Mouse (Mus musculus): ENCODE data around the gene Cobl. TPM values are rescaled to one million over a fixed set of nuclear protein-coding genes. Genes with fewer than 3 reads are reported as not detected.

Cobl gene
- total RNA-seq, 1 experiment: 36.5 TPM

DNA sequence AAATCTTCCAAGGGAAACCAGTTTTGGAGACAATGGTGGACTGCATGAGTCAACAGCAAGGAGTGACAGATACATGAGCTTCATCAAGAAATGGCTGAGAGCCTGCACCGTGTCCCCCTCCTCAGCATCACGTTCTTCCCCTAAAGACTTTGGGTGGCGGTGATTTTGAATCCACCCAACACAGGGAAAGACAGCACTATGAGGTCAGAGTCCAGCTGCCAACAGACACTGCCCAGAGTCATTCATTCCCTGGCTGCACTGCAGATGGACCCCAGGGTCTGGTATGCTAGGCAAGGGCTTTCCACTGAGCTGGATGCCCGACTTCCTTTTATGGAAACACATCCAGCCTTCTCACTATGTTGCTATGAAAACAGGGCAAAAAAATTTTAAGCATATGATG, 106.2 kb downstream of the Cobl start:
- DNase-seq (ENCODE audit: low read depth, low spot score): no peak
- Histone ChIP-seq H3K9me3 (ENCODE audit: control insufficient read depth, insufficient read depth, low read depth, low read length) (no peaks in the 10 kb centered on the region), H3K9ac (ENCODE audit: insufficient read depth, low read depth, low read length, poor library complexity, severe bottlenecking) (no peak overlapping the region), H3K4me3 (ENCODE audit: insufficient read depth in 1 of 2, low read depth in 1 of 2, low read length in 2 of 2, poor library complexity in 1 of 2, severe bottlenecking in 1 of 2) (no peak overlapping the region), H3K27ac (ENCODE audit: insufficient read depth, low read depth, low read length, poor library complexity, severe bottlenecking) (no peak overlapping the region), H3K4me1 (ENCODE audit: control insufficient read depth in 2 of 2, insufficient read depth in 2 of 2, low read length in 2 of 2, poor library complexity in 1 of 2) (no peaks in the 10 kb centered on the region), H3K36me3 (ENCODE audit: control insufficient read depth, insufficient read depth, low read length, poor library complexity, severe bottlenecking) (peaks cover 4% of the 10 kb centered on the region; the same call in 1 of the 2 replicates)
- TF ChIP-seq CHD2 (IDR thresholded peaks at IDR 0.05; ENCODE audit: low read depth, low read length): no peak
- no peak for TF ChIP-seq ZNF384 (IDR thresholded peaks at IDR 0.05; ENCODE audit: low read depth, low read length)
- TF ChIP-seq MAFK (IDR thresholded peaks at IDR 0.05; ENCODE audit: insufficient read depth, low read depth, low read length): no peak
- no peak for TF ChIP-seq ZC3H11A (IDR thresholded peaks at IDR 0.05; ENCODE audit: borderline replicate concordance, low read depth, low read length)
- no peak for TF ChIP-seq HCFC1 (IDR thresholded peaks at IDR 0.05; ENCODE audit: borderline replicate concordance, insufficient read depth, low read length)
- in situ Hi-C loops (cut with MboI; ENCODE audit: low sequenced_read_pairs in 2 of 2, unreplicated experiment in 2 of 2): no loop called here

DNA sequence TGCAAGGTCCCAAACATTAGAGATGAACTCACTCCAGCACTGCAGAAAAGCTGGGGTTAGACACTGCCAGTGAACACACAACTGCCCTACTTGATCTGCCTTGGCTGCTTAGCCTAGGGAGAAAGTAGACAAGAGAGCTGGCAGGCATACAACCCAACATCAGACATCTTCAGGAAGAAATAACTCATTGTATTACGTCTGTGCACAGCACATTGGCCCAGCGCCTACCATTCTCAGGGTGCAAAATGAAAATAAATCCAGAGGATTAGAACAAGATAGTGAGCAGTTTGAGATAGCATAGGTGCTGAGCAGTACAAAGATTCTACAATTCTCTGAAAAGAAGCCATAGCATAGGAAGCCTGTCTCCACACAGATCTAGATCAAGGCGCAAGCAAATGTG, 109.1 kb downstream of the Cobl start:
- no peak for DNase-seq (ENCODE audit: low read depth, low spot score)
- Histone ChIP-seq H3K36me3 (ENCODE audit: control insufficient read depth, insufficient read depth, low read length, poor library complexity, severe bottlenecking) (peaks cover 4% of the 10 kb centered on the region; the same call in 1 of the 2 replicates), H3K27ac (ENCODE audit: insufficient read depth, low read depth, low read length, poor library complexity, severe bottlenecking) (no peak overlapping the region), H3K4me1 (ENCODE audit: control insufficient read depth in 2 of 2, insufficient read depth in 2 of 2, low read length in 2 of 2, poor library complexity in 1 of 2) (no peaks in the 10 kb centered on the region), H3K4me3 (ENCODE audit: insufficient read depth in 1 of 2, low read depth in 1 of 2, low read length in 2 of 2, poor library complexity in 1 of 2, severe bottlenecking in 1 of 2) (no peak overlapping the region), H3K9me3 (ENCODE audit: control insufficient read depth, insufficient read depth, low read depth, low read length) (no peaks in the 10 kb centered on the region), H3K9ac (ENCODE audit: insufficient read depth, low read depth, low read length, poor library complexity, severe bottlenecking) (no peak overlapping the region)
- TF ChIP-seq ZC3H11A (IDR thresholded peaks at IDR 0.05; ENCODE audit: borderline replicate concordance, low read depth, low read length) (no peak), HCFC1 (IDR thresholded peaks at IDR 0.05; ENCODE audit: borderline replicate concordance, insufficient read depth, low read length) (no peak), ZNF384 (IDR thresholded peaks at IDR 0.05; ENCODE audit: low read depth, low read length) (no peak), CHD2 (IDR thresholded peaks at IDR 0.05; ENCODE audit: low read depth, low read length) (no peak), MAFK (IDR thresholded peaks at IDR 0.05; ENCODE audit: insufficient read depth, low read depth, low read length) (no peak)
- in situ Hi-C loops (cut with MboI; ENCODE audit: low sequenced_read_pairs in 2 of 2, unreplicated experiment in 2 of 2): no loop called here

GRCm38 (mm10) chr11:12350986-12351546, 113.7 kb downstream of the Cobl start:
- no peaks in the 10 kb centered on the region for H3K4me1 ChIP-seq (ENCODE audit: control insufficient read depth in 2 of 2, insufficient read depth in 2 of 2, low read length in 2 of 2, poor library complexity in 1 of 2)
- H3K9ac ChIP-seq (ENCODE audit: insufficient read depth, low read depth, low read length, poor library complexity, severe bottlenecking): no peak overlapping the region
- no peaks in the 10 kb centered on the region for H3K36me3 ChIP-seq (ENCODE audit: control insufficient read depth, insufficient read depth, low read length, poor library complexity, severe bottlenecking)
- H3K9me3 ChIP-seq (ENCODE audit: control insufficient read depth, insufficient read depth, low read depth, low read length): no peaks in the 10 kb centered on the region
- no peak for DNase-seq (ENCODE audit: low read depth, low spot score)
- H3K4me3 ChIP-seq (ENCODE audit: insufficient read depth in 1 of 2, low read depth in 1 of 2, low read length in 2 of 2, poor library complexity in 1 of 2, severe bottlenecking in 1 of 2): no peak overlapping the region
- no peak overlapping the region for H3K27ac ChIP-seq (ENCODE audit: insufficient read depth, low read depth, low read length, poor library complexity, severe bottlenecking)
- TF ChIP-seq ZNF384 (IDR thresholded peaks at IDR 0.05; ENCODE audit: low read depth, low read length): no peak
- TF ChIP-seq HCFC1 (IDR thresholded peaks at IDR 0.05; ENCODE audit: borderline replicate concordance, insufficient read depth, low read length): no peak
- TF ChIP-seq CHD2 (IDR thresholded peaks at IDR 0.05; ENCODE audit: low read depth, low read length): no peak
- in situ Hi-C loops (cut with MboI; ENCODE audit: low sequenced_read_pairs in 2 of 2, unreplicated experiment in 2 of 2): no loop called here

DNA sequence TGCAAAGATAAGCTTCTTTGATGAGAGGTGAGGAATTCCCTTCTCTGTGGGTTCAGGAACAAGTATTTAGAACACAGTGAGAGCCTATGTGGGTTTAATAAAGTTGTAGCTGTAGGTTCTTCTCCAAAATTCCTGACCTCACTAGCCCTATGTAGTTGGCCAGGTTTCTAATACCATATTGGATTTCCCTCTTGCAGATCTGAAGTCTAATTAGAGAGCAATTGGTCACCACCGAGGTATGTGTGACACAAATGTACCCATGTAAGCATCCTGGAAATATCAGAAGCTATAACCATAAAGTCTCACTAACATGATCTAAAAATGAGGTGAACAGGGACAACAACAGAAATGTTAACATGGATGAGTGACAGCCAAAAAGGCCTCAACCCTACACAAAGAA, 114.7 kb downstream of the Cobl start:
- TF ChIP-seq MAFK (IDR thresholded peaks at IDR 0.05; ENCODE audit: insufficient read depth, low read depth, low read length) (no peak), ZC3H11A (IDR thresholded peaks at IDR 0.05; ENCODE audit: borderline replicate concordance, low read depth, low read length) (no peak), HCFC1 (IDR thresholded peaks at IDR 0.05; ENCODE audit: borderline replicate concordance, insufficient read depth, low read length) (no peak), ZNF384 (IDR thresholded peaks at IDR 0.05; ENCODE audit: low read depth, low read length) (no peak), CHD2 (IDR thresholded peaks at IDR 0.05; ENCODE audit: low read depth, low read length) (no peak)
- in situ Hi-C loops (cut with MboI; ENCODE audit: low sequenced_read_pairs in 2 of 2, unreplicated experiment in 2 of 2): no loop called here
- Histone ChIP-seq H3K4me3 (ENCODE audit: insufficient read depth in 1 of 2, low read depth in 1 of 2, low read length in 2 of 2, poor library complexity in 1 of 2, severe bottlenecking in 1 of 2) (no peak overlapping the region), H3K36me3 (ENCODE audit: control insufficient read depth, insufficient read depth, low read length, poor library complexity, severe bottlenecking) (no peaks in the 10 kb centered on the region), H3K4me1 (ENCODE audit: control insufficient read depth in 2 of 2, insufficient read depth in 2 of 2, low read length in 2 of 2, poor library complexity in 1 of 2) (no peaks in the 10 kb centered on the region), H3K9me3 (ENCODE audit: control insufficient read depth, insufficient read depth, low read depth, low read length) (no peaks in the 10 kb centered on the region), H3K27ac (ENCODE audit: insufficient read depth, low read depth, low read length, poor library complexity, severe bottlenecking) (no peak overlapping the region), H3K9ac (ENCODE audit: insufficient read depth, low read depth, low read length, poor library complexity, severe bottlenecking) (no peak overlapping the region)
- DNase-seq (ENCODE audit: low read depth, low spot score): no peak

DNA sequence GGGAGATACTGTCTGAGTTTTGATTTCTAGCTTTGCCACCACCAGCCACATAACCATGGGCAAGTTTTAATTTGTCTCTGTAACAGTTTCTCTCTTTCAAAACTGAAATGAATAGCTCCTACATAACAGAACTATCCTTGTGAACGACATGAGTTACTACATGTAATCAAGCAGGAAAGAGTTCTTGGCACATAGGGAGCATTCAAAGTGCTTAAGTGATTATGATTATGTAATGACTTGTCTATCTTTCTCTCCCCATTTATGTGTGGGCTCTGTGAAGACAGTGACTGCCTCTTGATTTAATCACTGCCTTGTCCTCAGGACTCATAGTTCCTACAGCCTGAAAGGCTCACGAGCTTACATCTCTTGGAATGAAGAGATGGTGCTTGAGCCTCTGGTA, 118.3 kb downstream of the Cobl start:
- no peak for TF ChIP-seq HCFC1 (IDR thresholded peaks at IDR 0.05; ENCODE audit: borderline replicate concordance, insufficient read depth, low read length)
- TF ChIP-seq CHD2 (IDR thresholded peaks at IDR 0.05; ENCODE audit: low read depth, low read length): no peak
- no peak for TF ChIP-seq MAFK (IDR thresholded peaks at IDR 0.05; ENCODE audit: insufficient read depth, low read depth, low read length)
- no peak for TF ChIP-seq ZC3H11A (IDR thresholded peaks at IDR 0.05; ENCODE audit: borderline replicate concordance, low read depth, low read length)
- Histone ChIP-seq H3K4me1 (ENCODE audit: control insufficient read depth in 2 of 2, insufficient read depth in 2 of 2, low read length in 2 of 2, poor library complexity in 1 of 2) (no peaks in the 10 kb centered on the region), H3K9me3 (ENCODE audit: control insufficient read depth, insufficient read depth, low read depth, low read length) (no peaks in the 10 kb centered on the region), H3K36me3 (ENCODE audit: control insufficient read depth, insufficient read depth, low read length, poor library complexity, severe bottlenecking) (peaks cover 5% of the 10 kb centered on the region), H3K4me3 (ENCODE audit: insufficient read depth in 1 of 2, low read depth in 1 of 2, low read length in 2 of 2, poor library complexity in 1 of 2, severe bottlenecking in 1 of 2) (no peak overlapping the region), H3K27ac (ENCODE audit: insufficient read depth, low read depth, low read length, poor library complexity, severe bottlenecking) (no peak overlapping the region), H3K9ac (ENCODE audit: insufficient read depth, low read depth, low read length, poor library complexity, severe bottlenecking) (no peak overlapping the region)
- DNase-seq (ENCODE audit: low read depth, low spot score): no peak
- in situ Hi-C loops (cut with MboI; ENCODE audit: low sequenced_read_pairs in 2 of 2, unreplicated experiment in 2 of 2): no loop called here
